Mouse (Mus musculus) forebrain, embryonic 16.5 days (tissue): ENCODE measurements around the gene Rpf1. TPM values are rescaled to one million over a fixed set of nuclear protein-coding genes. Genes with fewer than 3 reads are reported as not detected.
A peak's percentile ranks its signal among the peaks of the same experiment; 100 is the strongest.

ENCODE experiments used
- ATAC-seq: fragments of 200-750 bp; cut with Nextera tagmentation; 2 replicates; pipeline ENCODE4 v1.8.0; 2017; ENCODE audit warnings: mild to moderate bottlenecking, moderate library complexity
- H3K27ac ChIP-seq: fragments of 300-500 bp; sonication (generic); 2 replicates; pipeline ENCODE4 v1.5.1; 2014; ENCODE audit warnings: low read length, control low read depth
- H3K27me3 ChIP-seq: fragments of 300-500 bp; sonication (generic); replicated peaks from 2 replicates; pipeline ENCODE4 v1.6.1; 2014; ENCODE audit warnings: low read length; ENCODE audit not compliant: control insufficient read depth, insufficient read depth
- H3K36me3 ChIP-seq: fragments of 300-500 bp; sonication (generic); 2 replicates; pipeline ENCODE4 v1.6.1; 2014; ENCODE audit not compliant: control insufficient read depth, insufficient read depth
- H3K4me1 ChIP-seq: fragments of 300-500 bp; sonication (generic); replicated peaks from 2 replicates; pipeline ENCODE4 v1.6.1; 2014; ENCODE audit warnings: low read length; ENCODE audit not compliant: control insufficient read depth, insufficient read depth
- H3K4me2 ChIP-seq: fragments of 300-500 bp; sonication (generic); 2 replicates; pipeline ENCODE4 v1.6.1; 2014; ENCODE audit warnings: mild to moderate bottlenecking, low read length, control low read depth
- H3K4me3 ChIP-seq: fragments of 300-500 bp; sonication (generic); replicated peaks from 2 replicates; pipeline ENCODE4 v1.5.1; 2014; ENCODE audit warnings: mild to moderate bottlenecking, low read length, control low read depth
- H3K9ac ChIP-seq: fragments of 300-500 bp; sonication (generic); replicated peaks from 2 replicates; pipeline ENCODE4 v1.6.1; 2014; ENCODE audit warnings: low read depth, low read length, control low read depth
- H3K9me3 ChIP-seq: fragments of 300-500 bp; sonication (generic); 2 replicates; pipeline ENCODE4 v1.6.1; 2016; ENCODE audit warnings: low read length; ENCODE audit not compliant: control insufficient read depth
- WGBS: fragments of 180-500 bp; shearing (Covaris S2); extraction: QIAGEN DNeasy Blood & Tissue Kit; methylation state at CpG from one replicate; pipeline ENCODE4 v1.1.7; 2014; 5-methylcytosine and 5-hydroxymethylcytosine counted together
- polyA plus RNA-seq: library from polyadenylated mRNA; unstranded; fragments of >200 nt; fragmentation: Nextera tagmentation; extraction: Ambion mirVana; gene quantifications from 2 replicates; pipeline ENCODE4 v1.2.1, GENCODE M21; 2015

Rpf1 gene
- polyA plus RNA-seq, 1 experiment from 2014 or later = 47.0 TPM

- Histone ChIP-seq H3K36me3 (no peaks in the 10 kb centered on the region), H3K4me2 (no peak overlapping the region), H3K4me3 (no peak overlapping the region), H3K4me1 (peaks cover 7% of the 10 kb centered on the region), H3K9me3 (no peaks in the 10 kb centered on the region), H3K27ac (no peak overlapping the region), H3K27me3 (no peaks in the 10 kb centered on the region), H3K9ac (no peak overlapping the region)
- ATAC-seq = no peak
- WGBS = 93% methylated on average over 7 of the region's 7 CpGs
These were observed 41.7 kb upstream of the Rpf1 start for GRCm38 (mm10) chr3:146562936-146563335.

DNA sequence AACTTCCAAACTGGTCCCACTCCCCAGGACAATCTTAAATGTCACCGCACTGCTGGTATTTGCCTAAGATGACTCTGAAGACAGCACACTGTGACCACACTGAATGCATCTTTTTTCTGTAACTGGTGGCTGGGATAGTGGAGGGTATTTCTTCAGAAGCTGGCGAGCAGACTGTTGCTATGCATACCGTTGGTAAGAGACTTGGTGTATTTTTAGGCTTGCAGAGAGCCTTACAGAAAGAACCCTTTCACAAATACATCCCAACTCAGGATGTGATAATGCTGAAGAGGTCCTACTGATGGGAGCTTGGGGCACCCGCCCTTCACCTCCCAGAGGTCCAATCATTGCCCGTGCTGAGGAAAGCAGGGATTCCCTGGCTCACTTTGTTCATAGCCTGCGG lies 36.3 kb upstream of the Rpf1 start:
- H3K27me3 ChIP-seq = no peaks in the 10 kb centered on the region
- H3K36me3 ChIP-seq = no peaks in the 10 kb centered on the region
- no peaks in the 10 kb centered on the region for H3K9me3 ChIP-seq
- H3K4me2 ChIP-seq = no peak overlapping the region
- H3K27ac ChIP-seq = no peak overlapping the region
- H3K4me3 ChIP-seq = no peak overlapping the region
- H3K9ac ChIP-seq = no peak overlapping the region
- ATAC-seq = no peak
- 83% methylated on average over 6 of the region's 6 CpGs for WGBS
- no peaks in the 10 kb centered on the region for H3K4me1 ChIP-seq

DNA sequence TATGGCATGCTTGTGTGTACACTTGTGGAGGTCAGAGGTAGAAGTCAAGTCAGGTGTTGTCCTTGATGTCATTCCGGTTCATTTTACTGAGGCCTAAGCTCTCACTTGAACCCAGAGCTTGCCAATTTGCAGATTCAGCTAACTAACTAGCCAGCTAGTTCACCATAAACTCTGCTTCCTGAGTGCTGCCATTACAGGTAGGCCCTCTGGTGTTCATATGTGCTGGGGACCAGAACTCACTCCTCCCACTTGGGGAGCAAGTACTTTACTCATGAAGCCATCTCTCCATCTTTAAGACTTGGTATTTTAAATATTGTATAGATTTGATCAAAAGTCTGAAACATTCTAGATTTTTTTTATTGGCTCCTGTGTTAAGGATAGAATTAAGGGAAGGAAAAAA lies 35.3 kb upstream of the Rpf1 start:
- WGBS = 74% methylated on average over 1 of the region's 1 CpGs
- no peak overlapping the region for H3K4me3 ChIP-seq
- ATAC-seq = no peak
- no peaks in the 10 kb centered on the region for H3K27me3 ChIP-seq
- H3K4me1 ChIP-seq = no peaks in the 10 kb centered on the region
- H3K9ac ChIP-seq = no peak overlapping the region
- no peaks in the 10 kb centered on the region for H3K36me3 ChIP-seq
- no peak overlapping the region for H3K4me2 ChIP-seq
- no peaks in the 10 kb centered on the region for H3K9me3 ChIP-seq
- H3K27ac ChIP-seq = no peak overlapping the region

GRCm38 (mm10) chr3:146554816-146555215 lies 33.6 kb upstream of the Rpf1 start:
- Histone ChIP-seq H3K4me3 (no peak overlapping the region), H3K9ac (no peak overlapping the region), H3K36me3 (no peaks in the 10 kb centered on the region), H3K27me3 (no peaks in the 10 kb centered on the region), H3K4me1 (no peaks in the 10 kb centered on the region), H3K27ac (no peak overlapping the region), H3K4me2 (no peak overlapping the region), H3K9me3 (no peaks in the 10 kb centered on the region)
- ATAC-seq = no peak
- WGBS = 62% methylated on average over 7 of the region's 7 CpGs

DNA sequence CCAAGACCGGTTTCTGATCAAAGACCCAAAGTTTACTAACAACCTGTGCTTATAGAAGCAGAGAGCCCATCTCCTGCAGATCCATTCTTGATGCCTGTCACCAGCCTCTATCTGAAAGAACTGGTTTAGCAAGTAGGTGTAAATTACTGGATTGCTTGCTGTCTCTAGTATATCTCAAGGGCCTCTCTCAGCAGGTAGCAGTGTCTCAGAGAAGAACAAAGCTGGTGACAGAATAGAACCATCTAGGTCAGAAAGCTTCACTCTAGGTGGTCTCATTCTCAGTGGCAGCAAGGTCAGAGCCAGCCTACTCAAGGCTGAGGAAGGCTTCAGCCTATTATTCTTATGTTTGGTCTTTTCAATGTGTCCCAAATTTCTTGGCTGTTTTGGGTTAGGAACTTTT lies 22.4 kb upstream of the Rpf1 start:
- H3K27me3 ChIP-seq = no peaks in the 10 kb centered on the region
- H3K4me1 ChIP-seq = no peaks in the 10 kb centered on the region
- 41% methylated on average over 1 of the region's 1 CpGs for WGBS
- no peak overlapping the region for H3K4me2 ChIP-seq
- no peak overlapping the region for H3K9ac ChIP-seq
- ATAC-seq = no peak
- no peaks in the 10 kb centered on the region for H3K36me3 ChIP-seq
- no peak overlapping the region for H3K4me3 ChIP-seq
- H3K27ac ChIP-seq = no peak overlapping the region
- peaks cover 4% of the 10 kb centered on the region; the same call in 1 of the 2 replicates for H3K9me3 ChIP-seq

GRCm38 (mm10) chr3:146540521-146541273 lies 19.5 kb upstream of the Rpf1 start:
- H3K4me2 ChIP-seq = no peak overlapping the region
- 83% methylated on average over 4 of the region's 4 CpGs for WGBS
- no peak for ATAC-seq

DNA sequence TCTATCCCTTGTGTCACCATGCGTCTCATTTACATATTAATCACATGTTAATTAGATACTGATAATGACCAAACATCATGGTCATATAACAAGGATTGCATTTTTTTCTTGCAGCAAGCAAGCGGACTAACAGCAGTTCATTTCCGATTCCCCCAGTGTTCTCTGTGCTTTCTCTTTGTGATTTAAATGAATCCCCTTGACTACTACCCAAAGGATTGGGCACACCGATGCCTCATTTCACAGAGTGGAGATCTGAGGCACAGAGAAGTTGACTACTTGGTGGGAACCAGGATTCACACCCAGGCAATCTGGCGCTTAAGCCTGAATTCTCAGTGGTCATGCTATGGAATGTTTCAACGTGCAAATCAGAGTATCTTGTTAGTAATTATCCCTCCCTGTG lies 13.8 kb upstream of the Rpf1 start:
- no peaks in the 10 kb centered on the region for H3K27me3 ChIP-seq
- 46% methylated on average over 6 of the region's 6 CpGs for WGBS
- H3K4me1 ChIP-seq = no peaks in the 10 kb centered on the region
- H3K4me3 ChIP-seq = no peak overlapping the region
- no peak overlapping the region for H3K9ac ChIP-seq
- no peak for ATAC-seq
- H3K9me3 ChIP-seq = no peaks in the 10 kb centered on the region
- H3K27ac ChIP-seq = no peak overlapping the region
- H3K4me2 ChIP-seq = no peak overlapping the region
- no peaks in the 10 kb centered on the region for H3K36me3 ChIP-seq

More at GRCm38 (mm10) chr3:146540521-146541273, 19.5 kb upstream of the Rpf1 start:
- no peaks in the 10 kb centered on the region for H3K36me3 ChIP-seq
- no peak overlapping the region for H3K4me3 ChIP-seq
- no peak overlapping the region for H3K27ac ChIP-seq
- peaks cover 4% of the 10 kb centered on the region; the same call in 1 of the 2 replicates for H3K9me3 ChIP-seq
- H3K27me3 ChIP-seq = no peaks in the 10 kb centered on the region
- H3K9ac ChIP-seq = no peak overlapping the region
- H3K4me1 ChIP-seq = no peaks in the 10 kb centered on the region

DNA sequence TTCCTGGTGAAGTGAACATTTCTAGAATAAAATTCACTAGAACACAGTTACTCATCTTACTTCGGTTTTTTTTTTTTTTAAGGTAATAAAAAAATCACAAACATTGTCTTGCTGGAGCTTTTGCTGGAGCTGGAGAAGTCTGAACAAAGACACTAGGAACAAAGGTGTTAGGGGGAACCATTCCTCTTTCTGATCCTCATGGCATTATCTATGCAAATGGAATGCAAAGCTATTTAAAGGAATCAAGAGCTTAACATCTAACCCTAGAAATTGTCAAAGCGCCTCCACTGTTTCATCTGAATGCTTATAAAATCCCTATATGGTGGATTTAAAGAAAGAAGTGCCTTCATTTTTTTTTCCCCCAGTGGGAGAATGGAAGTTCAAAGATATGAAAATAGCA lies 7.1 kb upstream of the Rpf1 start:
- Histone ChIP-seq H3K9me3 (no peaks in the 10 kb centered on the region), H3K4me3 (no peak overlapping the region), H3K9ac (no peak overlapping the region), H3K27ac (no peak overlapping the region), H3K36me3 (no peaks in the 10 kb centered on the region), H3K4me2 (no peak overlapping the region), H3K4me1 (no peaks in the 10 kb centered on the region), H3K27me3 (no peaks in the 10 kb centered on the region)
- WGBS = 33% methylated on average over 2 of the region's 2 CpGs
- no peak for ATAC-seq

DNA sequence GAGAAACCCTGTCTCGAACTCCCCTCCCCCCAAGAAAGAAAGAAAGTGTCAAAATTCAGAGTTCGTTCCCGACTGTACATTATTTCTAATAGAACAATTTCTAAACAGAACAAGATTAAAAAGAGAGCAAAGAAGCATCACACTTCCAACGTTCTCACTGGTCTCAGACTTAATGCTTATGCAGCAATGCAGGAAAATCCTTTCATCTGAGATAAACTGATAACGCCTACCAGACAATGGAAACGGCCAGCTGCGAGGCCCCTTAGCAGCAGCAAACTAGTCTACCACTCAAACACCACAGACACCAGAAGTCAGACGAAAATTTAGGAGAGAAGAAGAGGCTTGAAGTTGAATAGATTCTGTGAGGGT lies 407 bp upstream of the Rpf1 start:
- H3K27ac ChIP-seq = peak overlapping the region; percentile 99
- H3K4me1 ChIP-seq = peaks cover 3% of the 10 kb centered on the region
- H3K9me3 ChIP-seq = no peaks in the 10 kb centered on the region
- 0 out of 2 replicates have a peak, but pooled peaks have one; percentile 2 for ATAC-seq
- 14% methylated on average over 8 of the region's 8 CpGs for WGBS
- peak overlapping the region; percentile 77 for H3K4me2 ChIP-seq
- H3K36me3 ChIP-seq = peaks cover 13% of the 10 kb centered on the region
- peak overlapping the region; percentile 80 for H3K9ac ChIP-seq
- H3K4me3 ChIP-seq = peak overlapping the region; percentile 94
- H3K27me3 ChIP-seq = no peaks in the 10 kb centered on the region
